Mouse (Mus musculus) heart, embryonic 15.5 days (tissue): ENCODE data around the gene Gcg. TPM values are rescaled to one million over a fixed set of nuclear protein-coding genes. Genes with fewer than 3 reads are reported as not detected.

Experiments used
- polyA plus RNA-seq: library from polyadenylated mRNA; unstranded; fragments of >200 nt; fragmentation: Nextera tagmentation; extraction: Ambion mirVana; gene quantifications from 2 replicates; pipeline ENCODE4 v1.2.1, GENCODE M21; 2015

The Gcg gene
- polyA plus RNA-seq, 1 experiment from 2014 or later, result not detected

Other genes with a start within 250 kb of the Gcg start
- 12.8 and 19.5 TPM in 2 replicates for gene Dpp4, start 71.4 kb downstream of the Gcg start, polyA plus RNA-seq
- 4.6 and 5.5 TPM in 2 replicates for gene Fap, start 90.4 kb upstream of the Gcg start, polyA plus RNA-seq
- 1.4 and 2.5 TPM in 2 replicates for gene Ifih1, start 162.6 kb upstream of the Gcg start, polyA plus RNA-seq
- gene Gca, start 180.6 kb upstream of the Gcg start, polyA plus RNA-seq, result 14.2 and 16.3 TPM in 2 replicates